Mouse (Mus musculus): Measurements from ENCODE around the gene Atp2a1.

- TF ChIP-seq CTCF (conservative IDR thresholded peaks at IDR 0.05; ENCODE audit: insufficient read depth, insufficient read length, low read depth, low read length) (no peak), POLR2A (IDR thresholded peaks at IDR 0.05; ENCODE audit: low read depth, low read length) (no peak)
Observed at GRCm38 (mm10) chr7:126465246-126466030, 2.5 kb upstream of the Atp2a1 start.

All from kidney, adult 2 months (tissue).